Mouse (Mus musculus): ENCODE data around the gene Gdi1. TPM values are rescaled to one million over a fixed set of nuclear protein-coding genes. Genes with fewer than 3 reads are reported as not detected.
A peak's percentile ranks its signal among the peaks of the same experiment; 100 is the strongest.

Gdi1 gene
- polyA plus RNA-seq (2014; fragmentation: Nextera tagmentation; extraction: Ambion mirVana) = 469 and 512 TPM in 2 replicates

- no peaks in the 10 kb centered on the region for H3K27me3 ChIP-seq (ENCODE audit: control insufficient read depth, insufficient read depth, low read length)
- ATAC-seq (ENCODE audit: insufficient read depth, low FRiP score, low TSS enrichment) (peak; percentile 76), DNase-seq (ENCODE audit: low spot score) (peak; percentile 86)
- peak within 1 kb of the TSS; percentile 57 for H3K4me2 ChIP-seq (ENCODE audit: low read depth)
- peak within 1 kb of the TSS; percentile 74 for H3K9ac ChIP-seq (ENCODE audit: low read length)
- H3K4me3 ChIP-seq (ENCODE audit: low read depth, low read length) = peak within 1 kb of the TSS; percentile 57
- H3K36me3 ChIP-seq (ENCODE audit: control insufficient read depth, insufficient read depth, low read length) = peaks cover 2% of the 10 kb centered on the region; the same call in 1 of the 2 replicates
- WGBS = 17% methylated on average over 41 of the region's 41 CpGs
- no peaks in the 10 kb centered on the region; the same call in 1 of the 2 replicates for H3K4me1 ChIP-seq (ENCODE audit: control insufficient read depth, insufficient read depth, low read length)
- H3K9me3 ChIP-seq (ENCODE audit: control insufficient read depth, low read length) = no peaks in the 10 kb centered on the region
- H3K27ac ChIP-seq (ENCODE audit: low read depth, low read length) = peak within 1 kb of the TSS; percentile 82
These were observed at the start of gene Gdi1 for GRCm38 (mm10) chrX:74304867-74305700. TSS of gene Gdi1 (plus strand) at chrX:74304998.

- DNase-seq (ENCODE audit: low spot score) (no peak), ATAC-seq (ENCODE audit: insufficient read depth, low FRiP score, low TSS enrichment) (no peak)
- Histone ChIP-seq H3K27me3 (ENCODE audit: control insufficient read depth, insufficient read depth, low read length) (no peaks in the 10 kb centered on the region), H3K4me3 (ENCODE audit: low read depth, low read length) (no peak overlapping the region), H3K36me3 (ENCODE audit: control insufficient read depth, insufficient read depth, low read length) (no peaks in the 10 kb centered on the region), H3K9ac (ENCODE audit: low read length) (no peak overlapping the region), H3K4me1 (ENCODE audit: control insufficient read depth, insufficient read depth, low read length) (peaks cover 5% of the 10 kb centered on the region; the same call in 1 of the 2 replicates), H3K4me2 (ENCODE audit: low read depth) (no peak overlapping the region), H3K27ac (ENCODE audit: low read depth, low read length) (no peak overlapping the region), H3K9me3 (ENCODE audit: control insufficient read depth, low read length) (no peaks in the 10 kb centered on the region)
- 87% methylated on average over 3 of the region's 3 CpGs for WGBS
These were observed 47.1 kb upstream of the Gdi1 start for GRCm38 (mm10) chrX:74257746-74258145.

- Histone ChIP-seq H3K27ac (ENCODE audit: low read depth, low read length) (peak overlapping the region; percentile 89), H3K4me1 (ENCODE audit: control insufficient read depth, insufficient read depth, low read length) (no peaks in the 10 kb centered on the region), H3K27me3 (ENCODE audit: control insufficient read depth, insufficient read depth, low read length) (no peaks in the 10 kb centered on the region), H3K4me3 (ENCODE audit: low read depth, low read length) (peak overlapping the region; percentile 37), H3K36me3 (ENCODE audit: control insufficient read depth, insufficient read depth, low read length) (no peaks in the 10 kb centered on the region), H3K9ac (ENCODE audit: low read length) (peak overlapping the region; percentile 55), H3K9me3 (ENCODE audit: control insufficient read depth, low read length) (no peaks in the 10 kb centered on the region), H3K4me2 (ENCODE audit: low read depth) (peak overlapping the region; percentile 48)
- 19% methylated on average over 3 of the region's 3 CpGs for WGBS
- ATAC-seq (ENCODE audit: insufficient read depth, low FRiP score, low TSS enrichment) (no peak), DNase-seq (ENCODE audit: low spot score) (no peak)
These were observed 35.1 kb upstream of the Gdi1 start for GRCm38 (mm10) chrX:74269736-74270061.

GRCm38 (mm10) chrX:74270062-74270901 lies 34.5 kb upstream of the Gdi1 start, which contains the start of gene Rpl10:
TSS of gene Rpl10 (plus strand) at chrX:74270812.
- no peaks in the 10 kb centered on the region for H3K4me1 ChIP-seq (ENCODE audit: control insufficient read depth, insufficient read depth, low read length)
- ATAC-seq (ENCODE audit: insufficient read depth, low FRiP score, low TSS enrichment) = peak; percentile 93

GRCm38 (mm10) chrX:74270902-74271551 lies 33.8 kb upstream of the Gdi1 start:
- H3K27me3 ChIP-seq (ENCODE audit: control insufficient read depth, insufficient read depth, low read length) = no peaks in the 10 kb centered on the region
- H3K4me3 ChIP-seq (ENCODE audit: low read depth, low read length) = peak overlapping the region; percentile 55
- no peaks in the 10 kb centered on the region for H3K4me1 ChIP-seq (ENCODE audit: control insufficient read depth, insufficient read depth, low read length)
- H3K9me3 ChIP-seq (ENCODE audit: control insufficient read depth, low read length) = no peaks in the 10 kb centered on the region
- H3K27ac ChIP-seq (ENCODE audit: low read depth, low read length) = 0 out of 2 replicates have a peak overlapping the region, but pooled peaks have one; percentile 14
- 18% methylated on average over 27 of the region's 27 CpGs for WGBS
- ATAC-seq (ENCODE audit: insufficient read depth, low FRiP score, low TSS enrichment) (no peak), DNase-seq (ENCODE audit: low spot score) (peak; percentile 35)
- peak overlapping the region; percentile 79 for H3K9ac ChIP-seq (ENCODE audit: low read length)
- peak overlapping the region; percentile 39 for H3K4me2 ChIP-seq (ENCODE audit: low read depth)
- no peaks in the 10 kb centered on the region for H3K36me3 ChIP-seq (ENCODE audit: control insufficient read depth, insufficient read depth, low read length)

More at GRCm38 (mm10) chrX:74270062-74270901, 34.5 kb upstream of the Gdi1 start, which contains the start of gene Rpl10:
- no peaks in the 10 kb centered on the region for H3K27me3 ChIP-seq (ENCODE audit: control insufficient read depth, insufficient read depth, low read length)
- H3K9me3 ChIP-seq (ENCODE audit: control insufficient read depth, low read length) = no peaks in the 10 kb centered on the region
- H3K9ac ChIP-seq (ENCODE audit: low read length) = peak within 1 kb of the TSS; percentile 79
- H3K4me2 ChIP-seq (ENCODE audit: low read depth) = peak within 1 kb of the TSS; percentile 48
- peak; percentile 90 for DNase-seq (ENCODE audit: low spot score)
- H3K27ac ChIP-seq (ENCODE audit: low read depth, low read length) = peak within 1 kb of the TSS; percentile 89
- peak within 1 kb of the TSS; percentile 55 for H3K4me3 ChIP-seq (ENCODE audit: low read depth, low read length)
- H3K36me3 ChIP-seq (ENCODE audit: control insufficient read depth, insufficient read depth, low read length) = no peaks in the 10 kb centered on the region
- WGBS = 16% methylated on average over 42 of the region's 42 CpGs

- no peaks in the 10 kb centered on the region for H3K9me3 ChIP-seq (ENCODE audit: control insufficient read depth, low read length)
- H3K4me1 ChIP-seq (ENCODE audit: control insufficient read depth, insufficient read depth, low read length) = no peaks in the 10 kb centered on the region
- ATAC-seq (ENCODE audit: insufficient read depth, low FRiP score, low TSS enrichment) (no peak), DNase-seq (ENCODE audit: low spot score) (no peak)
- no peak overlapping the region for H3K27ac ChIP-seq (ENCODE audit: low read depth, low read length)
- no peak overlapping the region for H3K4me2 ChIP-seq (ENCODE audit: low read depth)
- H3K9ac ChIP-seq (ENCODE audit: low read length) = no peak overlapping the region
- H3K36me3 ChIP-seq (ENCODE audit: control insufficient read depth, insufficient read depth, low read length) = no peaks in the 10 kb centered on the region
- no peak overlapping the region for H3K4me3 ChIP-seq (ENCODE audit: low read depth, low read length)
- no peaks in the 10 kb centered on the region for H3K27me3 ChIP-seq (ENCODE audit: control insufficient read depth, insufficient read depth, low read length)
- 30% methylated on average over 10 of the region's 10 CpGs for WGBS
These were observed 31.1 kb upstream of the Gdi1 start for GRCm38 (mm10) chrX:74273422-74274322.

GRCm38 (mm10) chrX:74277916-74278315 lies 26.9 kb upstream of the Gdi1 start:
- no peaks in the 10 kb centered on the region for H3K9me3 ChIP-seq (ENCODE audit: control insufficient read depth, low read length)
- DNase-seq (ENCODE audit: low spot score) (no peak), ATAC-seq (ENCODE audit: insufficient read depth, low FRiP score, low TSS enrichment) (no peak)
- H3K4me1 ChIP-seq (ENCODE audit: control insufficient read depth, insufficient read depth, low read length) = no peaks in the 10 kb centered on the region
- H3K27me3 ChIP-seq (ENCODE audit: control insufficient read depth, insufficient read depth, low read length) = no peaks in the 10 kb centered on the region
- no peak overlapping the region for H3K4me3 ChIP-seq (ENCODE audit: low read depth, low read length)
- no peaks in the 10 kb centered on the region for H3K36me3 ChIP-seq (ENCODE audit: control insufficient read depth, insufficient read depth, low read length)
- H3K27ac ChIP-seq (ENCODE audit: low read depth, low read length) = no peak overlapping the region
- no peak overlapping the region for H3K9ac ChIP-seq (ENCODE audit: low read length)
- WGBS = 76% methylated on average over 7 of the region's 8 CpGs
- H3K4me2 ChIP-seq (ENCODE audit: low read depth) = no peak overlapping the region

Data from neural tube, embryonic 11.5 days (tissue).